Mouse (Mus musculus): Measurements from ENCODE around the gene Nrp2. TPM values are rescaled to one million over a fixed set of nuclear protein-coding genes. Genes with fewer than 3 reads are reported as not detected.

The Nrp2 gene
- total and polyA plus RNA-seq, 3 experiments, result not detected

GRCm38 (mm10) chr1:62823549-62824195 is 120.6 kb downstream of the Nrp2 start:
- TF ChIP-seq TBP (IDR thresholded peaks at IDR 0.05; ENCODE audit: low read depth, low read length), result no peak
- TF ChIP-seq TAL1 (IDR thresholded peaks at IDR 0.05; ENCODE audit: low read length), result no peak
- TF ChIP-seq POLR2A (IDR thresholded peaks at IDR 0.05; ENCODE audit: control insufficient read depth in 1 of 2, insufficient read depth in 1 of 2, low read depth in 1 of 2, low read length in 2 of 2, poor library complexity in 1 of 2), result no peak
- TF ChIP-seq MAFK (IDR thresholded peaks at IDR 0.05; ENCODE audit: borderline replicate concordance, low read depth, low read length), result no peak
- no peak for TF ChIP-seq MEF2A (IDR thresholded peaks at IDR 0.05; ENCODE audit: extremely low read depth, insufficient replicate concordance, low read depth, low read length, poor library complexity, severe bottlenecking)
- TF ChIP-seq CHD1 (IDR thresholded peaks at IDR 0.05; ENCODE audit: low read depth, low read length), result no peak
- no peak for TF ChIP-seq MYB (IDR thresholded peaks at IDR 0.05; ENCODE audit: low read depth, low read length)
- TF ChIP-seq CHD2 (IDR thresholded peaks at IDR 0.05; ENCODE audit: low read length), result no peak
- no peak for TF ChIP-seq MXI1 (IDR thresholded peaks at IDR 0.05; ENCODE audit: low read depth, low read length)
- no peak for TF ChIP-seq EP300 (IDR thresholded peaks at IDR 0.05; ENCODE audit: low read depth in 1 of 2, low read length in 2 of 2)
- TF ChIP-seq POLR2AphosphoS2 (IDR thresholded peaks at IDR 0.05; ENCODE audit: low read length), result no peak
- TF ChIP-seq GABPA (IDR thresholded peaks at IDR 0.05; ENCODE audit: low read depth, low read length), result no peak
- TF ChIP-seq ETS1 (IDR thresholded peaks at IDR 0.05; ENCODE audit: low read depth, low read length), result no peak
- TF ChIP-seq RAD21 (IDR thresholded peaks at IDR 0.05; ENCODE audit: low read depth, low read length), result no peak
- TF ChIP-seq MAX (IDR thresholded peaks at IDR 0.05; ENCODE audit: low read length), result no peak
- no peak for TF ChIP-seq HCFC1 (IDR thresholded peaks at IDR 0.05; ENCODE audit: low read depth, low read length)
- no peak for TF ChIP-seq KAT2A (conservative IDR thresholded peaks at IDR 0.05; ENCODE audit: low read depth, low read length)
- no peak for DNase-seq (ENCODE audit: low read depth, low spot score)
- H3K4me1 ChIP-seq (ENCODE audit: control insufficient read depth in 1 of 2, insufficient read depth in 2 of 2, low read length in 2 of 2), result no peaks in the 10 kb centered on the region

GRCm38 (mm10) chr1:62825822-62826765 is 123.0 kb downstream of the Nrp2 start:
- Histone ChIP-seq H3K27me3 (ENCODE audit: control insufficient read depth in 1 of 2, insufficient read depth in 2 of 2, low read length in 2 of 2) (no peaks in the 10 kb centered on the region), H3K9ac (ENCODE audit: control insufficient read depth, low read depth, low read length, poor library complexity, severe bottlenecking) (no peak overlapping the region), H3K36me3 (ENCODE audit: control insufficient read depth in 1 of 2, insufficient read depth in 2 of 2, low read length in 2 of 2) (no peaks in the 10 kb centered on the region), H3K4me1 (ENCODE audit: control insufficient read depth in 1 of 2, insufficient read depth in 2 of 2, low read length in 2 of 2) (no peaks in the 10 kb centered on the region), H3K27ac (ENCODE audit: control insufficient read depth, low read depth, low read length) (no peak overlapping the region), H3K79me2 (ENCODE audit: control insufficient read depth, insufficient read depth, low read length, poor library complexity) (no peaks in the 10 kb centered on the region), H3K4me3 (ENCODE audit: control insufficient read depth in 1 of 2, insufficient read depth in 1 of 2, low read depth in 2 of 2, low read length in 2 of 2) (no peak overlapping the region), H3K9me3 (replicated peaks; ENCODE audit: insufficient read depth, low read length) (no peaks in the 10 kb centered on the region; the same call in 1 of the 2 replicates)
- DNase-seq (ENCODE audit: low read depth, low spot score), result no peak
- no peak for TF ChIP-seq MEF2A (IDR thresholded peaks at IDR 0.05; ENCODE audit: extremely low read depth, insufficient replicate concordance, low read depth, low read length, poor library complexity, severe bottlenecking)
- TF ChIP-seq MAX (IDR thresholded peaks at IDR 0.05; ENCODE audit: low read length), result no peak
- no peak for TF ChIP-seq TCF12 (IDR thresholded peaks at IDR 0.05; ENCODE audit: low read depth, low read length)
- TF ChIP-seq ZKSCAN1 (IDR thresholded peaks at IDR 0.05; ENCODE audit: low read depth, low read length), result no peak
- no peak for TF ChIP-seq POLR2AphosphoS2 (IDR thresholded peaks at IDR 0.05; ENCODE audit: low read length)
- no peak for TF ChIP-seq MXI1 (IDR thresholded peaks at IDR 0.05; ENCODE audit: low read depth, low read length)
- TF ChIP-seq JUND (IDR thresholded peaks at IDR 0.05; ENCODE audit: low read depth, low read length), result no peak

More at GRCm38 (mm10) chr1:62823549-62824195, 120.6 kb downstream of the Nrp2 start:
- Histone ChIP-seq H3K4me3 (ENCODE audit: control insufficient read depth in 1 of 2, insufficient read depth in 1 of 2, low read depth in 2 of 2, low read length in 2 of 2) (no peak overlapping the region), H3K27me3 (ENCODE audit: control insufficient read depth in 1 of 2, insufficient read depth in 2 of 2, low read length in 2 of 2) (no peaks in the 10 kb centered on the region), H3K27ac (ENCODE audit: control insufficient read depth, low read depth, low read length) (no peak overlapping the region), H3K36me3 (ENCODE audit: control insufficient read depth in 1 of 2, insufficient read depth in 2 of 2, low read length in 2 of 2) (no peaks in the 10 kb centered on the region), H3K9ac (ENCODE audit: control insufficient read depth, low read depth, low read length, poor library complexity, severe bottlenecking) (no peak overlapping the region), H3K9me3 (replicated peaks; ENCODE audit: insufficient read depth, low read length) (no peaks in the 10 kb centered on the region), H3K79me2 (ENCODE audit: control insufficient read depth, insufficient read depth, low read length, poor library complexity) (no peaks in the 10 kb centered on the region)
